Mouse (Mus musculus): Measurements from ENCODE around the gene Uckl1. TPM values are rescaled to one million over a fixed set of nuclear protein-coding genes. Genes with fewer than 3 reads are reported as not detected.

The Uckl1 gene
- total RNA-seq (2023) = 100 to 1,000 TPM; 156 to 204 TPM

GRCm38 (mm10) chr2:181584411-181584942, at the start of gene Uckl1:
Gene Uckl1, minus strand, starts transcription at chr2:181584892.

GRCm38 (mm10) chr2:181598454-181599351, 14.0 kb upstream of the Uckl1 start, which contains the start of gene Samd10:
Gene Samd10, minus strand, starts transcription at chr2:181599212.

GRCm38 (mm10) chr2:181592231-181593041, 7.7 kb upstream of the Uckl1 start, which contains the start of gene Zfp512b:
Gene Zfp512b, minus strand, starts transcription at chr2:181592803.

GRCm38 (mm10) chr2:181591528-181592085, 6.9 kb upstream of the Uckl1 start, which contains the start of gene Prpf6:
Gene Prpf6, plus strand, starts transcription at chr2:181591868.

GRCm38 (mm10) chr2:181520118-181520935, 64.4 kb downstream of the Uckl1 start, which contains the start of gene Dnajc5:
Gene Dnajc5, plus strand, starts transcription at chr2:181520485.

Other genes with a start within 250 kb of the Uckl1 start
- gene Zgpat, start 220.0 kb downstream of the Uckl1 start, total RNA-seq (2023) = 100 to 1,000 TPM; 126 to 143 TPM
- gene Arfrp1, start 219.5 kb downstream of the Uckl1 start, total RNA-seq (2023) = 100 to 1,000 TPM in 1 of 2 experiments, 10 to 100 TPM in 1; 95.6 to 110 TPM
- 100 to 1,000 TPM; 260 to 278 TPM for gene Lime1, start 204.8 kb downstream of the Uckl1 start, total RNA-seq (2023)
- under 1 TPM; 0.27 to 0.67 TPM for gene Zbtb46, start 125.5 kb downstream of the Uckl1 start, total RNA-seq (2023)
- not detected for gene Abhd16b, start 91.7 kb downstream of the Uckl1 start, total RNA-seq (2023)
- 10 to 100 TPM; 81.9 to 88.8 TPM for gene Tpd52l2, start 87.8 kb downstream of the Uckl1 start, total RNA-seq (2023)
- 100 to 1,000 TPM; 131 to 137 TPM for gene Dnajc5, start 64.4 kb downstream of the Uckl1 start, total RNA-seq (2023)
- gene Prpf6, start 7.0 kb upstream of the Uckl1 start, total RNA-seq (2023) = 10 to 100 TPM; 60.2 to 63.9 TPM
- gene Zfp512b, start 7.9 kb upstream of the Uckl1 start, total RNA-seq (2023) = 10 to 100 TPM; 67.3 to 81.5 TPM
- 10 to 100 TPM; 15.5 to 17.5 TPM for gene Samd10, start 14.3 kb upstream of the Uckl1 start, total RNA-seq (2023)
- gene Gm29797, start 72.1 kb upstream of the Uckl1 start, total RNA-seq (2023) = under 1 TPM in 1 of 2 experiments, not detected in 1; 0.79 TPM
- gene Sox18, start 86.7 kb upstream of the Uckl1 start, total RNA-seq (2023) = not detected
- gene Tcea2, start 95.4 kb upstream of the Uckl1 start, total RNA-seq (2023) = 10 to 100 TPM; 17.0 to 19.9 TPM
- gene Rgs19, start 109.1 kb upstream of the Uckl1 start, total RNA-seq (2023) = 100 to 1,000 TPM; 124 to 128 TPM
- not detected for gene Lkaaear1, start 113.5 kb upstream of the Uckl1 start, total RNA-seq (2023)
- gene Oprl1, start 130.1 kb upstream of the Uckl1 start, total RNA-seq (2023) = under 1 TPM; 0.23 to 0.39 TPM
- gene Myt1, start 178.4 kb upstream of the Uckl1 start, total RNA-seq (2023) = not detected